Mouse (Mus musculus) left cerebral cortex, adult 2 months (tissue): ENCODE measurements at regions not wholly inside any gene's neighbourhood (a gene's known extent, or its start where the extent isn't known, plus 50 kb on each side); places are given as distances from the start of the nearest gene placed in this dataset.
A peak's percentile ranks its signal among the peaks of the same experiment; 100 is the strongest.

Experiments used
- DNase-seq, 2 experiments: peaks; one replicate each; pipeline ENCODE4 v3.0.0; 2021 to 2022; ENCODE audit warnings: low spot score in 2 of 2, mixed read lengths in 1 of 2; ENCODE audit errors: extremely low spot score in 1 of 2
- H3K27ac ChIP-seq: fragments of 200-600 bp; 2 replicates; pipeline ENCODE4 v1.8.1; 2022
- H3K4me3 ChIP-seq: fragments of 200-600 bp; 2 replicates; pipeline ENCODE4 v1.8.1; 2022
- CTCF ChIP-seq: fragments of 200-600 bp; IDR thresholded peaks from 2 replicates; pipeline ENCODE4 v1.8.1; 2022; ENCODE audit warnings: antibody characterized with exemption, mild to moderate bottlenecking, moderate library complexity
- intact Hi-C: fragments of 180-260 bp; cut with DNase I; formaldehyde crosslinking; loops from one replicate; pipeline ENCODE4 v1.15.1; 2025

GRCm38 (mm10) chr13:59945631-59946030, 122.7 kb upstream of the Tut7 start:
- intact Hi-C loops: no loop called here
- no peak for TF ChIP-seq CTCF

GRCm38 (mm10) chr13:59943602-59944140, 120.7 kb upstream of the Tut7 start:
- intact Hi-C loops: no loop called here
- no peak for DNase-seq
- H3K4me3 ChIP-seq: no peak overlapping the region
- H3K27ac ChIP-seq: no peak overlapping the region
- no peak for TF ChIP-seq CTCF

More at GRCm38 (mm10) chr13:59945631-59946030, 122.7 kb upstream of the Tut7 start:
- H3K4me3 ChIP-seq: no peak overlapping the region
- no peak overlapping the region for H3K27ac ChIP-seq
- DNase-seq: no peak

- H3K27ac ChIP-seq: no peak overlapping the region
- no peak overlapping the region for H3K4me3 ChIP-seq
- no peak for TF ChIP-seq CTCF
- DNase-seq: no peak
- intact Hi-C loops: no loop called here
Observed at GRCm38 (mm10) chr13:59943020-59943419, 120.1 kb upstream of the Tut7 start.

GRCm38 (mm10) chr13:59941519-59941918, 118.6 kb upstream of the Tut7 start:
- no peak for TF ChIP-seq CTCF
- intact Hi-C loops: no loop called here
- DNase-seq: no peak
- Histone ChIP-seq H3K27ac (no peak overlapping the region), H3K4me3 (no peak overlapping the region)

- intact Hi-C loops: no loop called here
- no peak for TF ChIP-seq CTCF
- Histone ChIP-seq H3K27ac (no peak overlapping the region), H3K4me3 (no peak overlapping the region)
- no peak for DNase-seq
Observed at GRCm38 (mm10) chr13:59940414-59941205, 117.7 kb upstream of the Tut7 start.

GRCm38 (mm10) chr13:59939886-59940285, 116.9 kb upstream of the Tut7 start:
- Histone ChIP-seq H3K27ac (no peak overlapping the region), H3K4me3 (no peak overlapping the region)
- DNase-seq: no peak
- intact Hi-C loops: no loop called here
- no peak for TF ChIP-seq CTCF

GRCm38 (mm10) chr13:59937147-59937546, 114.2 kb upstream of the Tut7 start:
- DNase-seq: no peak
- intact Hi-C loops: no loop called here
- H3K4me3 ChIP-seq: no peak overlapping the region
- no peak overlapping the region for H3K27ac ChIP-seq
- peak; percentile 12; the same call in 1 of the 2 replicates for TF ChIP-seq CTCF

- Histone ChIP-seq H3K4me3 (no peak overlapping the region), H3K27ac (no peak overlapping the region)
- no peak for DNase-seq
- no peak for TF ChIP-seq CTCF
- intact Hi-C loops: no loop called here
Observed at GRCm38 (mm10) chr13:59934556-59934955, 111.6 kb upstream of the Tut7 start.

- no peak overlapping the region for H3K27ac ChIP-seq
- H3K4me3 ChIP-seq: no peak overlapping the region
- intact Hi-C loops: no loop called here
- no peak for TF ChIP-seq CTCF
- no peak for DNase-seq
Observed at GRCm38 (mm10) chr13:59934093-59934492, 111.1 kb upstream of the Tut7 start.

- no peak overlapping the region for H3K27ac ChIP-seq
- TF ChIP-seq CTCF: no peak
- no peak for DNase-seq
- intact Hi-C loops: no loop called here
- H3K4me3 ChIP-seq: no peak overlapping the region
Observed at GRCm38 (mm10) chr13:59927379-59928111, 104.6 kb upstream of the Tut7 start.

GRCm38 (mm10) chr13:59925845-59926481, 103.0 kb upstream of the Tut7 start:
- TF ChIP-seq CTCF: no peak
- no peak for DNase-seq
- no peak overlapping the region for H3K4me3 ChIP-seq
- no peak overlapping the region for H3K27ac ChIP-seq
- intact Hi-C loops: no loop called here

GRCm38 (mm10) chr13:59917185-59917584, 94.2 kb upstream of the Tut7 start:
- Histone ChIP-seq H3K27ac (no peak overlapping the region), H3K4me3 (no peak overlapping the region)
- no peak for DNase-seq
- intact Hi-C loops: no loop called here
- TF ChIP-seq CTCF: no peak
